Mouse (Mus musculus): ENCODE measurements at regions not wholly inside any gene's neighbourhood (a gene's known extent, or its start where the extent isn't known, plus 50 kb on each side); places are given as distances from the start of the nearest gene placed in this dataset.

DNA sequence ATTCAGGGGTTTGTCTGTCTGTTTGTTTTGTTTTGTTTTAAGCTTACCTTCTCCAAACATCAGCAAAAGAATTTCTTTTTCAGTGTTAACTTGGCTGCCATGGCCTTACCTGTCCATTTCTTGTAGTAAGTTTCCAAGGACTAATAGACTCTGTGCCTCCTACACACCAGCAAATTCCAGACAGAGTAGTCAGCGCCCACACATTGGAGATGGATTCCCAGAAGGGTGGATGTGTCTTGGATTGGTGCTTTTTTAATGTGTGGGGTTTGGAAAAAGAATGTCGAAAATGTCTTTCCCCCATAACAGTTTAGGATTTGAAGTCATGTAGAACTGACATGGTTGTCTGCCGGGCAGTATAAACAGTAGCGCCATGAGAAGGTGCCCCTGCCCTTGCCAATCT lies 338.1 kb upstream of the Sox9 start:
- WGBS, result 91% methylated on average over 4 of the region's 4 CpGs
- Histone ChIP-seq H3K9ac (replicated peaks) (no peak overlapping the region), H3K27me3 (no peaks in the 10 kb centered on the region), H3K4me1 (replicated peaks) (no peaks in the 10 kb centered on the region), H3K4me2 (no peak overlapping the region), H3K27ac (no peak overlapping the region), H3K9me3 (no peaks in the 10 kb centered on the region), H3K4me3 (replicated peaks) (no peak overlapping the region), H3K36me3 (no peaks in the 10 kb centered on the region)
- ATAC-seq (ENCODE audit: insufficient number of reproducible peaks, insufficient read depth, low FRiP score, low TSS enrichment, low read depth), result no peak

DNA sequence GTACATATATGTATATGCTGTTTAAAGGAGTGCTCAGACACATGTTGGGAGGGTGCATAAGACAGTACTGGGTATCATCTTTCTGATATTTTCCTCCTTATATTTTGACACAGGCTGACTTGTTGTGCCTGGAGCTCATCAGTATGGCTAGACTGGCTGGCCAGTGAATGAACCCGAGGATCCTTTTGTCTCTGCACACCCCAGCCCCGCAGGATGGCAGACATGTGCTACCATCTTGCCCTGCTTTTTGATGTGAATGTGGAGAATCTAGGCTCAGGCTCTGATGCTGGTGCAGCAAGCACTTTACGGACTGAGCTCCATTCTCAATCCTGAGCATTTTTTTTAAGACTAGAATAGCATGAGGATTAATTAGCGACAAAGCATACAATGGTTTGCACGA lies 332.4 kb upstream of the Sox9 start:
- Histone ChIP-seq H3K27ac (no peak overlapping the region), H3K9me3 (no peaks in the 10 kb centered on the region), H3K36me3 (no peaks in the 10 kb centered on the region), H3K4me3 (replicated peaks) (no peak overlapping the region), H3K27me3 (no peaks in the 10 kb centered on the region), H3K4me1 (replicated peaks) (peaks cover 11% of the 10 kb centered on the region), H3K4me2 (no peak overlapping the region), H3K9ac (replicated peaks) (no peak overlapping the region)
- ATAC-seq (ENCODE audit: insufficient number of reproducible peaks, insufficient read depth, low FRiP score, low TSS enrichment, low read depth), result no peak
- WGBS, result 31% methylated on average over 5 of the region's 5 CpGs

DNA sequence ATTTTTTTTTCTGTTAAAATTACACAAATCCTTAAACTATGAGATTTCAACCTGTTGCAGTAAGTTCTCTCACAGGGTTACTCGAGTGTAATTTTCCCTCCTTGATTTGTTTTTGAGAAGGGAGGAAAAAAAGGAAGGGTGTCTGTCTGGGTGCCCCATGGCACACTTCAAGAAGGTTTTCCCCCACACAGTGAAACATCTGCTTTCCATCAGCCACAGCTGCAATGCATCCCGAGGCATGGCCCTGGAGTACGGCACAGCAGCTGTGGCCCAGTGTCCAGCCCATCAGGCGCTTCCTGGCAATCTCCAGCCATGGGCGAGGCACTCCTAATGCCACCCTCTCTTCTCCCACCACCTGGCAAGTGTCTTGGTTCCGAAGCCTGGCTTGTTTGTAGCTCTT lies 331.8 kb upstream of the Sox9 start:
- Histone ChIP-seq H3K27me3 (no peaks in the 10 kb centered on the region), H3K4me2 (peak overlapping the region; percentile 33; the same call in 1 of the 2 replicates), H3K4me1 (replicated peaks) (peaks cover 11% of the 10 kb centered on the region), H3K9me3 (no peaks in the 10 kb centered on the region), H3K36me3 (no peaks in the 10 kb centered on the region), H3K9ac (replicated peaks) (no peak overlapping the region), H3K4me3 (replicated peaks) (no peak overlapping the region), H3K27ac (no peak overlapping the region)
- ATAC-seq (ENCODE audit: insufficient number of reproducible peaks, insufficient read depth, low FRiP score, low TSS enrichment, low read depth), result no peak
- WGBS, result 9% methylated on average over 6 of the region's 6 CpGs

DNA sequence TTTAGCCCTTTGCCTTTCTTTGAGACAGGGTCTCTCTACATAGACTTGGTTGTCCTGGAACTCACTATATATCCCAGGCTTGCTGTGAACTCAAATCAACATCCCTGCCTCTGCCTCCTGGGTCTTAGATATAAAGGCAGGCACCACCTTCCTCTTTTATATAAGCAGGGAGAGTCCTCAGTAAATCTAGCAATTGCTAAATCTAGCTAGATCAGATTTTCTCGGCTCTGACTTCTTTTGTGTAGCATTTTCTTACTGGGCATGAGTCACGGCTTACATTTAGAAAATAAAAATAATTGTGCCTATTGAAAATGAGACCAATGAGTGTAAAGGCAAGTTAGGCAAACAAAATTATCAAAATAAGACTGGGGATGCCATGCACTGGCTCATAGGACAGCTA lies 323.9 kb upstream of the Sox9 start:
- WGBS, result 86% methylated on average over 2 of the region's 2 CpGs
- no peak for ATAC-seq (ENCODE audit: insufficient number of reproducible peaks, insufficient read depth, low FRiP score, low TSS enrichment, low read depth)

DNA sequence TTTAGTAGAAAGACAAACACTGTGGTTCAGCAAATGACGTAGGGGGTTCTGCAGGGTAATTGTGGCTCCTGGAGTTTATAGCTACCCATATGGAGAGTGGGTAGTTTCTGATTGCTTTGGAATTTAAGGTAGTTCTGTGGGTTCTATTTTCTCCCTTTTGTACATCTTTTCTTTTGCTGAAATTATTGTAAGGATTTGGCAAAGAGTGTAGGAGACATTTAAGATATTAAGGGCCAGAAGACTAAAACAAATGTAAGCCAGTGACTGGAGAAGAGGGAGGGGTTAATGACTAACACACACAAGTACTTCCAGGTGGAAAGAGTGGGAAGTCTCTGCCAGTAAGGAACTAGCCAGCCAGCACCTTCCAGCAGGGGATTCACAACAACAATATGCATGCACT lies 318.9 kb upstream of the Sox9 start:
- no peak for ATAC-seq (ENCODE audit: insufficient number of reproducible peaks, insufficient read depth, low FRiP score, low TSS enrichment, low read depth)
- WGBS, result 34% methylated on average over 1 of the region's 1 CpGs
- Histone ChIP-seq H3K27me3 (no peaks in the 10 kb centered on the region), H3K36me3 (no peaks in the 10 kb centered on the region), H3K4me3 (replicated peaks) (no peak overlapping the region), H3K4me1 (replicated peaks) (peaks cover 10% of the 10 kb centered on the region), H3K27ac (no peak overlapping the region), H3K9me3 (no peaks in the 10 kb centered on the region), H3K9ac (replicated peaks) (no peak overlapping the region), H3K4me2 (no peak overlapping the region)

More for the DNA sequence above, 323.9 kb upstream of the Sox9 start:
- Histone ChIP-seq H3K36me3 (no peaks in the 10 kb centered on the region), H3K4me2 (no peak overlapping the region), H3K9me3 (no peaks in the 10 kb centered on the region), H3K27ac (no peak overlapping the region), H3K4me1 (replicated peaks) (peaks cover 4% of the 10 kb centered on the region), H3K4me3 (replicated peaks) (no peak overlapping the region), H3K27me3 (no peaks in the 10 kb centered on the region), H3K9ac (replicated peaks) (no peak overlapping the region)

DNA sequence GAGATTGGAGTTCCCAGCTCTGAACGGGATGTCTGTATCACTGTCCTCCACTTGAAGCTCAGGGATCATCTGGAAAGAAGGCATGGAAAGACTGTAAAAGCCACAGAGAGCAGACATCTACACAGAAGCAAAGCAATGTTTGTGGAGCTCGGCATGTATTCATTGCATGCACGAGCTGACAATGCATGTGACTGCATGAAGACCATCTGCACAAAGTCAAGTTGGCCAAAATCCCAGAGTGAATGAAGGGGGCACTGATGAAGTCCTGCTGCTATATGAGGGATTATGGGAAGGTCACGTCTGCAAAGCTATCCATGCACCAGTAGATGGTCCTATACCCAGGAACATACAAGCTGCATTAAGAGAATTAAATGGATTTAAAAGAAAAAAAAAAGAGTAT lies 317.6 kb upstream of the Sox9 start:
- no peaks in the 10 kb centered on the region for H3K36me3 ChIP-seq
- ATAC-seq (ENCODE audit: insufficient number of reproducible peaks, insufficient read depth, low FRiP score, low TSS enrichment, low read depth), result no peak
- H3K4me2 ChIP-seq, result no peak overlapping the region
- H3K4me3 ChIP-seq (replicated peaks), result no peak overlapping the region
- H3K4me1 ChIP-seq (replicated peaks), result peaks cover 10% of the 10 kb centered on the region
- no peak overlapping the region for H3K9ac ChIP-seq (replicated peaks)
- 88% methylated on average over 4 of the region's 4 CpGs for whole genome bisulfite sequencing
- no peaks in the 10 kb centered on the region for H3K27me3 ChIP-seq
- H3K27ac ChIP-seq, result no peak overlapping the region
- H3K9me3 ChIP-seq, result no peaks in the 10 kb centered on the region

DNA sequence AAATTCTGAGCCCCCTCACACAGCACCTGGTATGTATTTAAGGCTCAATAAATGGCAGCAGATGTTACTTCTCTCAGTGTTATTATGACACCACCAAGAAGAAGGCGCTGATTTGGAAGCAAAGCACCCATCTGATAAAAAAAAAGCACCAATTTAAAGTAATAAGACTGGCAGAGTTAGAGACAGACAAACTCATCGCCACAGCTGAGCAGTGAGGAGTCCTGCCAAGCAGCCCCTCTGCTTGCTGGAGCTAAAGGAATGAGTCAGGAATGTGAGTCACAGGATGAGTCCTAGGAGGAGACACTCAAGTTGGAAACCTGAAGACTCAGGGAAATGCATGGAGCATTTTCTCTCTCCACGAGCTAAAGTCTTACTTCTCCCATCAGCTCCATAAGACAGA lies 311.7 kb upstream of the Sox9 start:
- Histone ChIP-seq H3K4me1 (replicated peaks) (0 out of 2 replicates have a peak, but pooled peaks cover 3% of the 10 kb centered on the region), H3K27me3 (no peaks in the 10 kb centered on the region), H3K4me3 (replicated peaks) (no peak overlapping the region), H3K36me3 (no peaks in the 10 kb centered on the region), H3K4me2 (no peak overlapping the region), H3K27ac (no peak overlapping the region), H3K9ac (replicated peaks) (no peak overlapping the region), H3K9me3 (no peaks in the 10 kb centered on the region)
- ATAC-seq (ENCODE audit: insufficient number of reproducible peaks, insufficient read depth, low FRiP score, low TSS enrichment, low read depth), result no peak
- WGBS, result 57% methylated on average over 3 of the region's 3 CpGs

DNA sequence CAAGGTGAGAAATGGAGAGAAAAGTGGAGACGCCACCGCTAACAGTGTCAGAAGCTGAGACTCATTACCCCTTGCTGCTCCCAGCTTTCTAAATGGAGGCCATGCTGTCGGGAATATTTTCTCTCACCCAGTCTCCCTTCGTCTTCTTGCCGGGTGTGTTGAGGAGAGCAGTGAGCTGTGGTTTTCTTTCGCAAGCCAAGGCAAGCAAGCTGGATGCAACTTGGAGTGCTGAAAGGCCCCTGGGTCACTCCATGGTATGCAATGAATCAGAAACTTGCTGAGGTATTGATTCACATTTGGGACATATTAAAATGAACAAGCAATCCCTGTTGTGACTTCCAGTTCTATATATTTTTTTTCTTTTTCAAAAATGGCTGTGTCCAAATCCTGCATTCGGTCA lies 308.8 kb upstream of the Sox9 start:
- Histone ChIP-seq H3K4me1 (replicated peaks) (0 out of 2 replicates have a peak, but pooled peaks cover 3% of the 10 kb centered on the region), H3K4me3 (replicated peaks) (no peak overlapping the region), H3K27me3 (no peaks in the 10 kb centered on the region), H3K27ac (no peak overlapping the region), H3K9ac (replicated peaks) (no peak overlapping the region), H3K36me3 (no peaks in the 10 kb centered on the region), H3K4me2 (no peak overlapping the region), H3K9me3 (no peaks in the 10 kb centered on the region)
- WGBS, result 77% methylated on average over 7 of the region's 7 CpGs
- no peak for ATAC-seq (ENCODE audit: insufficient number of reproducible peaks, insufficient read depth, low FRiP score, low TSS enrichment, low read depth)

DNA sequence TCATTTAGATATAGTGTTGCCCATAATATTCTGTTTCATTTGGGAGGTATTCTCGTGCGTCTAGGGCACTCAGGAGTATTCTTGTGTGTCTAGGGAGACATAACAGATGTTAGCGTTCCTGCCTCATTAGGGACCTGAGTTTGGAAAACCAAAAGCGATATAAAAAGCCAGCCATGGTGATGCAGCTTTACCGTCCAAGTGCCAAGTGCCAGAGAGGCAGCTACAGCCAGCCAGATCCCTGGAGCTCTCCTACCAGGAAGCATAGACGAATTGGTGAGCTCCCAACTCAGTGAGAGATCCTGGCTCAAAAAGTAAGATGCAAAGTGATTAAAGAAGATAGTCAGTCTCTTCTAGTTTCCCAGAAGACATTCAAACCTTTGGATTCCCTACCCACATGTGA lies 308.3 kb upstream of the Sox9 start:
- Histone ChIP-seq H3K27ac (no peak overlapping the region), H3K4me1 (replicated peaks) (0 out of 2 replicates have a peak, but pooled peaks cover 3% of the 10 kb centered on the region), H3K9ac (replicated peaks) (no peak overlapping the region), H3K27me3 (no peaks in the 10 kb centered on the region), H3K4me2 (no peak overlapping the region), H3K36me3 (no peaks in the 10 kb centered on the region), H3K9me3 (no peaks in the 10 kb centered on the region), H3K4me3 (replicated peaks) (no peak overlapping the region)
- 76% methylated on average over 6 of the region's 6 CpGs for WGBS
- no peak for ATAC-seq (ENCODE audit: insufficient number of reproducible peaks, insufficient read depth, low FRiP score, low TSS enrichment, low read depth)

DNA sequence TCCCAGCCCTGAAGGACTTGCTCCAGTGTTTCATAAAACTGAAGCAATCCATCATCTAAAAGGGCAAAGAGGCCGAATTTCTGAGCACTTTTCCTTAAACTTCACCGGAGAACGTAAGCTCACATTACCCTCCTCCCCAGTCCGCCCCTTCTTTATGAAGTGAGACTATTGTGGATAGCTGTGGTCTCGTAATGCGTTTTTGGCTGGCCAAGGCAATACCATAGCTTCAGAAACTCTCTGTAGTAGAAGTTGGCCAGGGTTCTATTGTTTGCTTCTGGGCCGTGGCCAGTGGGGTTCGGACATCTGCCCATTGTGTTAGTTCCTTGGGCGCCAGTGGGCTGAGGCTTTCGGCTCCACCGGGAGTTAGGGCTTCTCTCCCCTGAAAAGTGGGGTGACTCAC lies 301.7 kb upstream of the Sox9 start:
- Histone ChIP-seq H3K36me3 (no peaks in the 10 kb centered on the region), H3K4me1 (replicated peaks) (peaks cover 7% of the 10 kb centered on the region; the same call in 1 of the 2 replicates), H3K9me3 (no peaks in the 10 kb centered on the region), H3K4me2 (peak overlapping the region; percentile 16; the same call in 1 of the 2 replicates), H3K27ac (no peak overlapping the region), H3K27me3 (no peaks in the 10 kb centered on the region), H3K9ac (replicated peaks) (no peak overlapping the region), H3K4me3 (replicated peaks) (no peak overlapping the region)
- no peak for ATAC-seq (ENCODE audit: insufficient number of reproducible peaks, insufficient read depth, low FRiP score, low TSS enrichment, low read depth)
- WGBS, result 75% methylated on average over 11 of the region's 11 CpGs

DNA sequence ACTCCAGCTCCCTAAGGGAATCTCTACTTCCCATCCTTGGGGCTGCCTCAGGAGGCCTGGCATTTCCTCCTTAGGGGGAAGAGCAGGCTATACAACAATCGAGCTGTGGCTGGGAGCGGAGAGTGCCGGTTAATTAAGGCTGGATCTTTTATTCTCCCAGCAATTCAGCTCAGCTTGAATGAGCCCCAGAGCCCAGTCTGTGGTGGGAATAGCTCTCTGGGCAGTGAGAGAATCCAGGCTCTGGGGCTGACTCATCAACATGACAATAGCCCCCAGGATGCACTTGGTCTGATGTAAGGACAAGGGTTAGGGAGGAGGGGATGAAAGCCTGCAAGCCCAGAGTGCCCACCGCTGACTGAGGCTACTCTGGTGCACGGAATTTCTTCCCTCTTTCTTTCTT lies 280.2 kb upstream of the Sox9 start:
- H3K27ac ChIP-seq, result no peak overlapping the region
- no peak for ATAC-seq (ENCODE audit: insufficient number of reproducible peaks, insufficient read depth, low FRiP score, low TSS enrichment, low read depth)
- no peak overlapping the region for H3K4me2 ChIP-seq
- H3K27me3 ChIP-seq, result no peaks in the 10 kb centered on the region
- no peaks in the 10 kb centered on the region for H3K36me3 ChIP-seq
- H3K9ac ChIP-seq (replicated peaks), result no peak overlapping the region
- H3K9me3 ChIP-seq, result no peaks in the 10 kb centered on the region
- 8% methylated on average over 5 of the region's 5 CpGs for WGBS
- peaks cover 9% of the 10 kb centered on the region; the same call in 1 of the 2 replicates for H3K4me1 ChIP-seq (replicated peaks)
- H3K4me3 ChIP-seq (replicated peaks), result no peak overlapping the region

DNA sequence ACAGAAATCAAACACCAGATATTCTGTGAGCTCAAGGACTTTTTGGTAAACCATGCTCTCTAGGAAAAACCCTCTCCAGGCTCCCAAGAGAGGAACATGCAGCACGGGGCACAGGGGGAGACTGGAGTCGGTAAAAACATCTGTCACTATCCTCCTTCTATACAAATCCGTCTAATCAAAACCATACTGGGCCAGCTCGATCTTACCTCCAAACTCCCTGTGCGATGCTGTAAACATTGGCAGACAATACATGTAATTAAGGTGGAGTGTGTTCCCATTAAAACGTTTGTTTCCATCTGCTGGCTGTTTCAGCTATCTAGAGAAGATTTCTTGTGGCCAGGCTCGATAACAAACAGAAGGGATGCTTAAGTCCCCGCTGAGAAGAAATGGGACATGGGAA lies 262.9 kb upstream of the Sox9 start:
- ATAC-seq (ENCODE audit: insufficient number of reproducible peaks, insufficient read depth, low FRiP score, low TSS enrichment, low read depth), result no peak
- 32% methylated on average over 8 of the region's 8 CpGs for WGBS
- no peak overlapping the region for H3K27ac ChIP-seq

More for the DNA sequence above, 262.9 kb upstream of the Sox9 start:
- Histone ChIP-seq H3K36me3 (no peaks in the 10 kb centered on the region), H3K4me1 (replicated peaks) (peaks cover 16% of the 10 kb centered on the region; the same call in 1 of the 2 replicates), H3K4me3 (replicated peaks) (no peak overlapping the region), H3K9ac (replicated peaks) (no peak overlapping the region), H3K27me3 (no peaks in the 10 kb centered on the region), H3K4me2 (no peak overlapping the region), H3K9me3 (no peaks in the 10 kb centered on the region)

All from limb, embryonic 12.5 days (tissue).